Mouse (Mus musculus) MEL (cell line): ENCODE measurements around the gene Frmpd2.

Experiments used
- BHLHE40 ChIP-seq: IDR thresholded peaks from 2 replicates; pipeline ENCODE4 v1.6.1; 2012; ENCODE audit warnings: low read depth, mild to moderate bottlenecking, inconsistent platforms, low read length, improper control_type of control experiment, borderline replicate concordance
- CHD1 ChIP-seq: IDR thresholded peaks from 2 replicates; pipeline ENCODE4 v1.6.1; 2012; ENCODE audit warnings: low read depth, mild to moderate bottlenecking, inconsistent platforms, low read length, improper control_type of control experiment
- CTCF ChIP-seq, 3 experiments: IDR thresholded peaks in 2 of 3; conservative IDR thresholded peaks in 1 of 3; 2 replicates each; pipeline ENCODE4 v1.5.1; 2011 to 2012; ENCODE audit warnings: low read length in 3 of 3, low read depth in 2 of 3, mild to moderate bottlenecking in 2 of 3, improper control_type of control experiment in 1 of 3, inconsistent platforms in 1 of 3, mixed read lengths in 1 of 3, moderate library complexity in 1 of 3; ENCODE audit not compliant: control insufficient read depth in 1 of 3, insufficient read depth in 1 of 3, poor library complexity in 1 of 3, severe bottlenecking in 1 of 3
- EP300 ChIP-seq, 2 experiments: IDR thresholded peaks; 2 replicates each; pipeline ENCODE4 v1.6.1; 2011; ENCODE audit warnings: improper control_type of control experiment in 2 of 2, low read length in 2 of 2, low read depth in 1 of 2, mild to moderate bottlenecking in 1 of 2
- MXI1 ChIP-seq: IDR thresholded peaks from 2 replicates; pipeline ENCODE4 v1.6.1; 2011; ENCODE audit warnings: mild to moderate bottlenecking, low read depth, low read length, improper control_type of control experiment
- MYC ChIP-seq: IDR thresholded peaks from 2 replicates; pipeline ENCODE4 v1.6.1; 2011; ENCODE audit warnings: low read depth, mild to moderate bottlenecking, low read length, improper control_type of control experiment, moderate library complexity
- POLR2A ChIP-seq, 2 experiments: IDR thresholded peaks; 2 replicates each; pipeline ENCODE4 v1.6.1; 2011 to 2012; ENCODE audit warnings: low read length in 2 of 2, mild to moderate bottlenecking in 2 of 2, control low read depth in 1 of 2, improper control_type of control experiment in 1 of 2, low read depth in 1 of 2, moderate library complexity in 1 of 2; ENCODE audit not compliant: control insufficient read depth in 1 of 2, insufficient read depth in 1 of 2, poor library complexity in 1 of 2
- POLR2AphosphoS2 ChIP-seq: IDR thresholded peaks from 2 replicates; pipeline ENCODE4 v1.6.1; 2011; ENCODE audit warnings: low read length, improper control_type of control experiment
- RCOR1 ChIP-seq: IDR thresholded peaks from 2 replicates; pipeline ENCODE4 v1.6.1; 2012; ENCODE audit warnings: low read depth, mild to moderate bottlenecking, inconsistent platforms, low read length, improper control_type of control experiment
- TAL1 ChIP-seq: IDR thresholded peaks from 2 replicates; pipeline ENCODE4 v1.6.1; 2012; ENCODE audit warnings: mild to moderate bottlenecking, inconsistent platforms, low read length, moderate library complexity, mixed read lengths
- ZC3H11A ChIP-seq: IDR thresholded peaks from 2 replicates; pipeline ENCODE4 v1.6.1; 2012; ENCODE audit warnings: low read depth, mild to moderate bottlenecking, inconsistent platforms, low read length, improper control_type of control experiment
- ZMIZ1 ChIP-seq: IDR thresholded peaks from 2 replicates; pipeline ENCODE4 v1.6.1; 2012; ENCODE audit warnings: low read depth, mild to moderate bottlenecking, inconsistent platforms, low read length, improper control_type of control experiment, moderate library complexity

DNA sequence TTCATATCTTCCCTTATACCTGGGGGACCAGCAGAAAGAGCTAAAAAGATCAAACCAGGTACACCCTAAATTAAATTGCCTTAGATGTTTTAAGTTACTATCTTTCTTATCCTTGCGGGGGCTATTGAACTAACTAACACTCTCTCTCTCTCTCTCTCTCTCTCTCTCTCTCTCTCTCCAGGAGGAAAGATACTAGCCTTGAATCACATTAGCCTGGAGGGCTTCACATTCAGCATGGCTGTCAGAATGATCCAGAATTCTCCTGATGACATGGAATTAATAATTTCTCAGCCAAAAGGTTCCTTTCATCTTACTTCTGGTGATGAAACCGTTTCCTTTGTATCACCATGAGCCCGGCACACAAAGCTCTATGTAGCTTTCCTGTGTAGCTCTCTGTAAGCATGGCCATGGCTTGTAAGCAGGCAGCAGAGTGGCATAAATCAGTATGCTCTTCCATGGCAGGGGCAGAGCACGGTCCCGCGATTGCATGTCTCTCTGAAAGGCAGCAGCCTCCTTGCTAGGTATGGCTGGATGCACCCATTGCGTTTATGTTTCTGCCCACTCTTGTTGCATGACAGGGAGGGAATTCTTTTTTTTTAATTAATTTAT is 68.2 kb downstream of the Frmpd2 start:
- TF ChIP-seq CTCF (IDR thresholded peaks at IDR 0.05 in 2 of 3, conservative IDR thresholded peaks at IDR 0.05 in 1 of 3; ENCODE audit: control insufficient read depth in 1 of 3, insufficient read depth in 1 of 3, low read depth in 2 of 3, low read length in 3 of 3, poor library complexity in 1 of 3, severe bottlenecking in 1 of 3) (no peak), POLR2AphosphoS2 (no peak), ZMIZ1 (no peak), BHLHE40 (no peak), TAL1 (no peak), CHD1 (no peak), MYC (no peak), POLR2A (IDR thresholded peaks at IDR 0.05; ENCODE audit: control insufficient read depth in 1 of 2, insufficient read depth in 1 of 2, low read depth in 1 of 2, low read length in 2 of 2, poor library complexity in 1 of 2) (no peak), MXI1 (no peak), EP300 (IDR thresholded peaks at IDR 0.05; ENCODE audit: low read depth in 1 of 2, low read length in 2 of 2) (no peak), ZC3H11A (no peak), RCOR1 (no peak)
